Mouse (Mus musculus): Measurements from ENCODE around the gene Acot2. TPM values are rescaled to one million over a fixed set of nuclear protein-coding genes. Genes with fewer than 3 reads are reported as not detected.

Gene Acot2
- polyA plus RNA-seq, 1 experiment from 2014 or later: 14.7 TPM

DNA sequence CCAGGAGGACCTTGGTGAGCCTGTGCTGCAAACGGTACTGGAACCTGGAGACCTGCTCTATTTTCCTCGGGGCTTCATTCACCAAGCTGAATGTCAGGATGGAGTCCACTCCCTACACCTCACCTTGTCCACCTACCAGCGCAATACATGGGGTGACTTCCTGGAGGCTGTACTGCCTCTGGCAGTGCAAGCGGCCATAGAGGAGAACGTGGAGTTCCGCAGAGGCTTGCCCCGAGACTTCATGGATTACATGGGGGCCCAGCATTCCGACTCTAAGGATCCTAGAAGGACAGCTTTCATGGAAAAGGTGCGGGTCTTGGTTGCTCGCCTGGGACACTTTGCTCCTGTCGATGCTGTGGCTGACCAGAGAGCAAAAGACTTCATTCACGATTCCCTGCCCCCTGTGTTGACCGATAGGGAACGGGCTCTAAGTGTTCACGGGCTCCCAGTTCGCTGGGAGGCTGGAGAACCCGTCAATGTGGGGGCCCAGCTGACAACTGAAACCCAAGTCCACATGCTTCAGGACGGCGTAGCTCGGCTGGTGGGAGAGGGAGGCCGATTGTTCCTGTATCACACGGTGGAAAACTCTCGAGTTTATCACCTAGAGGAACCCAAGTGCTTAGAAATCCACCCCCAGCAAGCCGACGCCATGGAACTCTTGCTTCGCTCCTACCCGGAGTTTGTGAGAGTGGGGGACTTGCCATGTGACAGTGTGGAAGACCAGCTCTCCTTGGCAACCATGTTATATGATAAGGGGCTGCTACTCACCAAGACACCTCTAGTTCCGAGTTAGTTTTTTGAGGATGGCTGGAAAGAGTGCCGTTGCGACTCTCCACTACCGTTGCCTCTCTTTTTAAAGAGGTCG, 35.7 kb upstream of the Acot2 start:
- no peak for ATAC-seq (ENCODE audit: low read depth)
- Histone ChIP-seq H3K9me3 (replicated peaks) (no peaks in the 10 kb centered on the region), H3K27ac (peak overlapping the region; percentile 84), H3K9ac (peak overlapping the region; percentile 87), H3K4me1 (replicated peaks) (peaks cover 74% of the 10 kb centered on the region), H3K36me3 (peaks cover 29% of the 10 kb centered on the region; the same call in 1 of the 2 replicates), H3K27me3 (no peaks in the 10 kb centered on the region), H3K4me2 (peak overlapping the region; percentile 94), H3K4me3 (replicated peaks) (peak overlapping the region; percentile 75)
- WGBS (ENCODE audit: insufficient replicate concordance): 29% methylated on average over 32 of the region's 32 CpGs
- DNase-seq: no peak

DNA sequence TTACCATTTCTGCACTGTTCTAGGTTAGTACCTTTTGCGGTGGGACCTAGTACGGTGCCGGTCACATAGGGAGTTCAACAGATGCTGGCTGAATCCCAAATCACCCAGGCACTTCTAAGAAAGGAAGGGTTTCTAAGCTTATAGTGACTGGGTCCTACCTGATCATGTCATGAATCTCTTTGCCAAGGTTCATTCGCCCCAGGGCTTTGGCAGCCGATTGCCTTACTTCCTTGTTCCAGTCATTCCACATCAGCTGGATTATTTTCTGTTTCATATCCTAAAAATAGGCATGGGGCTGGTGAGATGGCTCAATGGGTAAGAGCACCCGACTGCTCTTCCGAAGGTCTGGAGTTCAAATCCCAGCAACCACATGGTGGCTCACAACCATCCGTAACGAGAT, 29.4 kb upstream of the Acot2 start:
- no peak for ATAC-seq (ENCODE audit: low read depth)
- Histone ChIP-seq H3K4me2 (no peak overlapping the region), H3K36me3 (peaks cover 17% of the 10 kb centered on the region; the same call in 1 of the 2 replicates), H3K9ac (no peak overlapping the region), H3K27ac (no peak overlapping the region), H3K4me1 (replicated peaks) (peaks cover 18% of the 10 kb centered on the region), H3K9me3 (replicated peaks) (no peaks in the 10 kb centered on the region), H3K4me3 (replicated peaks) (no peak overlapping the region), H3K27me3 (no peaks in the 10 kb centered on the region)
- 84% methylated on average over 9 of the region's 9 CpGs for WGBS (ENCODE audit: insufficient replicate concordance)
- no peak for DNase-seq

- no peak overlapping the region for H3K4me3 ChIP-seq (replicated peaks)
- ATAC-seq (ENCODE audit: low read depth) (no peak), DNase-seq (no peak)
- H3K27me3 ChIP-seq: no peaks in the 10 kb centered on the region
- no peaks in the 10 kb centered on the region for H3K4me1 ChIP-seq (replicated peaks)
- no peak overlapping the region for H3K9ac ChIP-seq
- H3K4me2 ChIP-seq: no peak overlapping the region
- H3K9me3 ChIP-seq (replicated peaks): no peaks in the 10 kb centered on the region
- H3K36me3 ChIP-seq: no peaks in the 10 kb centered on the region
- WGBS (ENCODE audit: insufficient replicate concordance): 50% methylated on average over 6 of the region's 7 CpGs
- no peak overlapping the region for H3K27ac ChIP-seq
Measured at GRCm38 (mm10) chr12:83965235-83965634, 22.4 kb upstream of the Acot2 start.

DNA sequence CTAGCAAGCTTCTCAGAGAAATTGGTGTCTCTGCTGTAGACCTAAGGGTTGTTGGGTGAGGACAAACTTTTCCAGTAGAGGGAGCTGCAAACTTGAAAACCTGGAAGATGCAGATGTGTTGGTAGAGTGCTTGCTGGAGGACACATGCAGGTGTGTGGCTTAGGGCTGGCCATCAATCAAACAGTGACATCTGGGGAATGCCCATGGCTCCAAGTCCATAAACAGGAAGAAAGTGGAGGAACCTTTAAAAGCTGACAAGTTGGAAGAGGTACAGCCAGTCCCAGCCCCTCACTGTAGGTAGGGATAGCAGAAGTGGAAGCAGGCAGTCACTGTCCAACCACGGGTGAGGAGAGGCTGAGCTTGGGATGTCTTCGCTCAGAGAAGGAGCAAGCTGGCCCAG, 15.5 kb upstream of the Acot2 start:
- no peak overlapping the region for H3K27ac ChIP-seq
- H3K9ac ChIP-seq: no peak overlapping the region
- no peaks in the 10 kb centered on the region for H3K36me3 ChIP-seq
- no peaks in the 10 kb centered on the region for H3K9me3 ChIP-seq (replicated peaks)
- DNase-seq (no peak), ATAC-seq (ENCODE audit: low read depth) (peak; percentile 39; the same call in 1 of the 2 replicates)
- 0 out of 2 replicates have a peak, but pooled peaks cover 2% of the 10 kb centered on the region for H3K4me1 ChIP-seq (replicated peaks)
- no peak overlapping the region for H3K4me2 ChIP-seq
- H3K27me3 ChIP-seq: no peaks in the 10 kb centered on the region
- 41% methylated on average over 2 of the region's 2 CpGs for WGBS (ENCODE audit: insufficient replicate concordance)
- no peak overlapping the region for H3K4me3 ChIP-seq (replicated peaks)

GRCm38 (mm10) chr12:83978862-83979261, 8.8 kb upstream of the Acot2 start:
- H3K27ac ChIP-seq: no peak overlapping the region
- no peak overlapping the region for H3K9ac ChIP-seq
- no peak for DNase-seq
- WGBS (ENCODE audit: insufficient replicate concordance): 66% methylated on average over 6 of the region's 6 CpGs
- no peaks in the 10 kb centered on the region for H3K36me3 ChIP-seq
- H3K9me3 ChIP-seq (replicated peaks): no peaks in the 10 kb centered on the region
- ATAC-seq (ENCODE audit: low read depth): no peak
- no peak overlapping the region for H3K4me3 ChIP-seq (replicated peaks)
- no peak overlapping the region for H3K4me2 ChIP-seq
- H3K4me1 ChIP-seq (replicated peaks): peaks cover 8% of the 10 kb centered on the region
- no peaks in the 10 kb centered on the region for H3K27me3 ChIP-seq

DNA sequence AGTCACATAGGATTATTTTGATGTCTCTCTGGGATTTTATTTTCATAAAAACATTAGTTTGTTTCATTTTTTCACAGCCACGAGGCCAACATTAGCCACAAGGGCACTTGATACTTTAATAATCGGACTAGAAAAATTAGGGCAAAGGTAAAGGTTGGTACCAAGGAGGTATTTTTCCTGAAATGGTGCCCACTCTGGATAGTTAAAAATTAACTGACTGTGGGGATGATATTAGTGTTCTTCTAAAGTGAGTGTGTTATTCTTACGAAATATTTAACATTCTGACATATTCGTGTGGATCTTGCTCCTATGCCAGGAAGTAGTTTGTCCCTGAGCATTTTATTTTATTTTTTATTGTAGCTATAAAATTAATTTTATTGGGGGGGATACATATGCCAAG, 6.0 kb upstream of the Acot2 start:
- WGBS (ENCODE audit: insufficient replicate concordance): 65% methylated on average over 4 of the region's 4 CpGs
- Histone ChIP-seq H3K4me1 (replicated peaks) (peaks cover 10% of the 10 kb centered on the region), H3K27me3 (no peaks in the 10 kb centered on the region), H3K9ac (no peak overlapping the region), H3K4me3 (replicated peaks) (no peak overlapping the region), H3K27ac (no peak overlapping the region), H3K9me3 (replicated peaks) (no peaks in the 10 kb centered on the region), H3K4me2 (no peak overlapping the region), H3K36me3 (no peaks in the 10 kb centered on the region)
- no peak for DNase-seq
- ATAC-seq (ENCODE audit: low read depth): no peak

DNA sequence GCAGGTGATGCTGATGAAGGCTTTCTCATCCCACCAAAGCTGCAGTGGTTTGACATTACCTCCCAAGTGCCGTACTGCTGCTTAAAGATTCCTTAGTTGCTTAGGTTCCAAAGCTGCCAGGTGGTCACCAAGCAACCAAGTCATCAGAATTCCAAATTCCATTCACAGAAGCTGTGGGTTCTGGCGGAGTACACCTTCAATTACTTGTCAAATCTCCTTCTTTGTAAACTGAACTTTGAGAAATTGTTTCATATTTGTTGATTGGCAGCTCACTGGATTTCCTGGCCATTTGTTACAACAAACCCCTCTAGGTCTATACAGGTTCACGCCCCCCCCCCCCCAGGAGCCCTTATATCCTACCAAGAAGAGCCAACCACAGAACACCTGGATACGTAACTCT, 2.9 kb upstream of the Acot2 start, which contains the start of gene Heatr4:
Gene Heatr4 (minus strand): TSS at position 101 of the 400 bp plus-strand sequence.
- H3K36me3 ChIP-seq: no peaks in the 10 kb centered on the region
- H3K27ac ChIP-seq: no peak within 1 kb of the TSS
- 64% methylated on average over 4 of the region's 4 CpGs for WGBS (ENCODE audit: insufficient replicate concordance)
- DNase-seq (no peak), ATAC-seq (ENCODE audit: low read depth) (no peak)
- H3K9me3 ChIP-seq (replicated peaks): no peaks in the 10 kb centered on the region
- no peaks in the 10 kb centered on the region for H3K27me3 ChIP-seq
- H3K4me2 ChIP-seq: no peak within 1 kb of the TSS
- no peak within 1 kb of the TSS for H3K9ac ChIP-seq
- no peak within 1 kb of the TSS for H3K4me3 ChIP-seq (replicated peaks)
- H3K4me1 ChIP-seq (replicated peaks): peaks cover 27% of the 10 kb centered on the region

DNA sequence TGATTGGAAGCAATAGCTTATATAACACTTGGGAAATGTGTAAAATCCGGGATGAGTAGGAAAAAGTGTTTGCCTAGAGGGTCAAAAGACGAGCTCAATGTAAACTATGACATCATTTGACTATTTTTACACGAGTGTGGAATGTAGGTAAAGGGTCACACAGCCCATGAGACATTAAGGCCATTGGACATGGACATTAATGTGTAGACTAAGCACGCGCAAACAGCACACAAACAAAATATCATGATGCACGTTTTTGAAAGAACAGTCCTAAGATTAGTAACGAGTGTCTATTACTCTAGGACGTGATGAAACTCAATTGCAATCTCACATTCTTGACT, 449 bp upstream of the Acot2 start:
- H3K9me3 ChIP-seq (replicated peaks): no peaks in the 10 kb centered on the region
- H3K4me1 ChIP-seq (replicated peaks): peaks cover 22% of the 10 kb centered on the region
- peaks cover 4% of the 10 kb centered on the region for H3K36me3 ChIP-seq
- DNase-seq (no peak), ATAC-seq (ENCODE audit: low read depth) (peak; percentile 43; the same call in 1 of the 2 replicates)
- H3K27me3 ChIP-seq: no peaks in the 10 kb centered on the region
- peak overlapping the region; percentile 77 for H3K9ac ChIP-seq
- peak overlapping the region; percentile 69 for H3K4me3 ChIP-seq (replicated peaks)
- peak overlapping the region; percentile 84 for H3K4me2 ChIP-seq
- WGBS (ENCODE audit: insufficient replicate concordance): 25% methylated on average over 8 of the region's 8 CpGs
- peak overlapping the region; percentile 83 for H3K27ac ChIP-seq

DNA sequence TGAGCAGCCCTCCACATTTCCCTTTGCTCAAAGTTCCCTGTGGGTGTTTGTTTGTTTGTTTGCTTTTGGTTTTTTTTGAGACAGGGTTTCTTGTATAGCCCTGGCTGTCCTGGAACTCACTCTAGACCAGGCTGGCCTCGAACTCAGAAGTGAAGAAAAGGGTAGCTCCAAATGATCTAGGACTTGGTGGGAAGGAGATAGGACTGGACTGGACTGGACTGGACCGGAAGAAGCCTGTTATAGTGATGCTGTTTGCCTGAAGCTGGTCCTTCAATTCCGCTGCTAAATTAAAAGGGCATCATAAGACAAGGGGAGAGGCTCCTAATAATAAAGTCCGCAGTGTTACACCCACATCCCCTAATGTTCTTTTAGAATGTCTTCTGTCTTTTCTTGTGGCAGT, 822 bp downstream of the Acot2 start:
- Histone ChIP-seq H3K4me3 (replicated peaks) (peak overlapping the region; percentile 69), H3K9ac (peak overlapping the region; percentile 77), H3K27me3 (no peaks in the 10 kb centered on the region), H3K4me1 (replicated peaks) (peaks cover 19% of the 10 kb centered on the region), H3K4me2 (peak overlapping the region; percentile 84), H3K36me3 (peaks cover 8% of the 10 kb centered on the region), H3K27ac (no peak overlapping the region), H3K9me3 (replicated peaks) (no peaks in the 10 kb centered on the region)
- DNase-seq (no peak), ATAC-seq (ENCODE audit: low read depth) (peak; percentile 19; the same call in 1 of the 2 replicates)
- WGBS (ENCODE audit: insufficient replicate concordance): 66% methylated on average over 4 of the region's 4 CpGs

DNA sequence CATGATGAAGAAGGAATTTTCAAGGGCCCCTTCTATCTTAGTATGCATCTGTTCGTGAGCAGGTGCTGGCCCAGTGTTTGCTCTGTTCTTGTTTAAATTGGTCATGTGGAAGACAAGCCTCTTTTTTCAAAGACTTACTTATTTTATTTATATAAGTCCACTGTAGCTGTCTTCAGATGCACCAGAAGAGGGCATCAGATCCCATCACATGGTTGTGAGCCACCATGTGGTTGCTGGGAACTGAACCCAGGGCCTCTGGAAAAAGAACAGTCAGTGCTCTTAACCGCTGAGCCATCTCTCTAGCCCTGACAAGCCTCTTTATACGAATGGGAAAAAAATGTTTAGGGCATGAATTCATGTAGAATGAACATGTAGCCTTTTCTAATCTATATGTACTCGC, 1.7 kb downstream of the Acot2 start:
- H3K9ac ChIP-seq: no peak overlapping the region

GRCm38 (mm10) chr12:83997221-83997620, 9.6 kb downstream of the Acot2 start:
- Histone ChIP-seq H3K36me3 (peaks cover 9% of the 10 kb centered on the region; the same call in 1 of the 2 replicates), H3K9ac (no peak overlapping the region), H3K27me3 (no peaks in the 10 kb centered on the region), H3K4me1 (replicated peaks) (peaks cover 5% of the 10 kb centered on the region; the same call in 1 of the 2 replicates), H3K4me3 (replicated peaks) (no peak overlapping the region), H3K27ac (no peak overlapping the region), H3K4me2 (no peak overlapping the region), H3K9me3 (replicated peaks) (no peaks in the 10 kb centered on the region)
- 40% methylated on average over 2 of the region's 2 CpGs for WGBS (ENCODE audit: insufficient replicate concordance)
- DNase-seq: no peak
- no peak for ATAC-seq (ENCODE audit: low read depth)

More for the DNA sequence above, 1.7 kb downstream of the Acot2 start:
- WGBS (ENCODE audit: insufficient replicate concordance): 77% methylated on average over 4 of the region's 4 CpGs
- H3K4me3 ChIP-seq (replicated peaks): no peak overlapping the region
- ATAC-seq (ENCODE audit: low read depth) (no peak), DNase-seq (no peak)
- H3K27me3 ChIP-seq: no peaks in the 10 kb centered on the region
- no peak overlapping the region for H3K27ac ChIP-seq
- H3K4me1 ChIP-seq (replicated peaks): peaks cover 19% of the 10 kb centered on the region
- no peaks in the 10 kb centered on the region for H3K9me3 ChIP-seq (replicated peaks)
- no peak overlapping the region for H3K4me2 ChIP-seq
- H3K36me3 ChIP-seq: peaks cover 11% of the 10 kb centered on the region

Data from liver, embryonic 13.5 days (tissue).